Mouse (Mus musculus) cerebellum, adult 2 months (tissue): ENCODE data around the gene Spsb1.

Experiments
- CTCF ChIP-seq: fragments of 200-500 bp; IDR thresholded peaks from 2 replicates; pipeline ENCODE4 v1.5.1; 2011; ENCODE audit warnings: low read depth, mild to moderate bottlenecking, control low read depth, low read length, moderate library complexity, borderline replicate concordance; ENCODE audit not compliant: insufficient read depth
- POLR2A ChIP-seq: fragments of 200-500 bp; IDR thresholded peaks from 2 replicates; pipeline ENCODE4 v1.6.1; 2011; ENCODE audit warnings: low read length, control low read depth, borderline replicate concordance; ENCODE audit not compliant: insufficient read depth

- TF ChIP-seq POLR2A (no peak), CTCF (no peak)
Observed at GRCm38 (mm10) chr4:149846861-149847631, 107.8 kb downstream of the Spsb1 start.
